Mouse (Mus musculus): ENCODE data around the gene Cables2. TPM values are rescaled to one million over a fixed set of nuclear protein-coding genes. Genes with fewer than 3 reads are reported as not detected.
"Not testable (repeated sequence)": the region's sequence is repeated elsewhere in the genome, so short reads cannot be mapped to it uniquely, and the experiment has no call there.

The Cables2 gene
- total RNA-seq, 1 experiment from 2014 or later = 53.5 TPM

- ATAC-seq (ENCODE audit: extremely low read depth, insufficient number of reproducible peaks, low FRiP score, poor library complexity, severe bottlenecking) = not testable (repeated sequence)
Measured at GRCm38 (mm10) chr2:180258951-180259484, 14.3 kb downstream of the Cables2 start.

GRCm38 (mm10) chr2:180257963-180258865 lies 15.1 kb downstream of the Cables2 start:
- ATAC-seq (ENCODE audit: extremely low read depth, insufficient number of reproducible peaks, low FRiP score, poor library complexity, severe bottlenecking) = no peak

- peak; percentile 96 for ATAC-seq (ENCODE audit: extremely low read depth, insufficient number of reproducible peaks, low FRiP score, poor library complexity, severe bottlenecking)
Measured at GRCm38 (mm10) chr2:180257001-180257521, 16.2 kb downstream of the Cables2 start, which contains the start of gene Rps21. Gene Rps21 (plus strand): TSS chr2:180257377.

GRCm38 (mm10) chr2:180256296-180257000 lies 16.8 kb downstream of the Cables2 start:
- no peak for ATAC-seq (ENCODE audit: extremely low read depth, insufficient number of reproducible peaks, low FRiP score, poor library complexity, severe bottlenecking)

GRCm38 (mm10) chr2:180255701-180256100 lies 17.6 kb downstream of the Cables2 start:
- no peak for ATAC-seq (ENCODE audit: extremely low read depth, insufficient number of reproducible peaks, low FRiP score, poor library complexity, severe bottlenecking)

- ATAC-seq (ENCODE audit: extremely low read depth, insufficient number of reproducible peaks, low FRiP score, poor library complexity, severe bottlenecking) = no peak
Measured at GRCm38 (mm10) chr2:180254436-180255209, 18.7 kb downstream of the Cables2 start.

- ATAC-seq (ENCODE audit: extremely low read depth, insufficient number of reproducible peaks, low FRiP score, poor library complexity, severe bottlenecking) = no peak
Measured at GRCm38 (mm10) chr2:180251838-180252237, 21.5 kb downstream of the Cables2 start.

GRCm38 (mm10) chr2:180250930-180251611 lies 22.2 kb downstream of the Cables2 start:
- peak; percentile 89 for ATAC-seq (ENCODE audit: extremely low read depth, insufficient number of reproducible peaks, low FRiP score, poor library complexity, severe bottlenecking)

- ATAC-seq (ENCODE audit: extremely low read depth, insufficient number of reproducible peaks, low FRiP score, poor library complexity, severe bottlenecking) = no peak
Measured at GRCm38 (mm10) chr2:180248947-180249660, 24.2 kb downstream of the Cables2 start.

GRCm38 (mm10) chr2:180247916-180248315 lies 25.4 kb downstream of the Cables2 start:
- no peak for ATAC-seq (ENCODE audit: extremely low read depth, insufficient number of reproducible peaks, low FRiP score, poor library complexity, severe bottlenecking)

GRCm38 (mm10) chr2:180243108-180243507 lies 30.2 kb downstream of the Cables2 start:
- no peak for ATAC-seq (ENCODE audit: extremely low read depth, insufficient number of reproducible peaks, low FRiP score, poor library complexity, severe bottlenecking)

- ATAC-seq (ENCODE audit: extremely low read depth, insufficient number of reproducible peaks, low FRiP score, poor library complexity, severe bottlenecking) = no peak
Measured at GRCm38 (mm10) chr2:180238591-180238990, 34.7 kb downstream of the Cables2 start.

GRCm38 (mm10) chr2:180237601-180238345 lies 35.5 kb downstream of the Cables2 start:
- no peak for ATAC-seq (ENCODE audit: extremely low read depth, insufficient number of reproducible peaks, low FRiP score, poor library complexity, severe bottlenecking)

- ATAC-seq (ENCODE audit: extremely low read depth, insufficient number of reproducible peaks, low FRiP score, poor library complexity, severe bottlenecking) = no peak
Measured at GRCm38 (mm10) chr2:180236930-180237329, 36.4 kb downstream of the Cables2 start.

- ATAC-seq (ENCODE audit: extremely low read depth, insufficient number of reproducible peaks, low FRiP score, poor library complexity, severe bottlenecking) = no peak
Measured at GRCm38 (mm10) chr2:180236500-180236899, 36.8 kb downstream of the Cables2 start.

GRCm38 (mm10) chr2:180235788-180236187 lies 37.5 kb downstream of the Cables2 start:
- no peak for ATAC-seq (ENCODE audit: extremely low read depth, insufficient number of reproducible peaks, low FRiP score, poor library complexity, severe bottlenecking)

GRCm38 (mm10) chr2:180234980-180235379 lies 38.3 kb downstream of the Cables2 start:
- no peak for ATAC-seq (ENCODE audit: extremely low read depth, insufficient number of reproducible peaks, low FRiP score, poor library complexity, severe bottlenecking)

All from neutrophil, adult 5-6 weeks (primary cell).